Mouse (Mus musculus) lung, postnatal 0 days (tissue): ENCODE measurements around the gene Gm12569.

Source experiments
- CTCF ChIP-seq: IDR thresholded peaks from 2 replicates; pipeline ENCODE4 v1.5.1; 2016; ENCODE audit warnings: antibody characterized with exemption, mild to moderate bottlenecking
- EP300 ChIP-seq: IDR thresholded peaks from 2 replicates; pipeline ENCODE4 v1.6.1; 2016; ENCODE audit warnings: antibody characterized with exemption, mild to moderate bottlenecking, control low read depth

DNA sequence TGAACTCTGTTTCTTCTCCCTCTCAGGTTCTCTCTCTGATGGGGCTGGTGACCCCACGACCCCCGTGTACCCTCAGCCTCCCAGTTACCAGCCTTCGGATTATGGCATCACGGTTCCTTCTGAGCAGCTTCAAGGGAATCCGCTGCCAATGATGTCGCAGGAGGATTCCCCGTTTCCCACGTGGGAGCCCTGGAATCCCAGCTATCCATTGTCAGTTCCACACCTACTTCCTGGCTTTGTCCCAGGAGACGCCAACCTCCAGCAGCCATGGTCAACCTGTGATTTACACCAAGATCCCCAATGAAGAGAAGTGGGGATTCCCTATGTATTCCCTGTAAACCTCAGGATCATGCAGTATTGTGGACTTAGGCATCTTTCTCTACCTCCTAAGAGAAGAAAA, 14.4 kb downstream of the Gm12569 start:
- TF ChIP-seq CTCF (no peak), EP300 (no peak)
